Mouse (Mus musculus) thymus, adult 2 months (tissue): ENCODE data around the gene Rbm20.

Experiments used
- CTCF ChIP-seq: fragments of 200-500 bp; IDR thresholded peaks from 2 replicates; pipeline ENCODE4 v1.5.1; 2012; ENCODE audit warnings: mild to moderate bottlenecking, control low read depth, low read length, moderate library complexity, borderline replicate concordance; ENCODE audit not compliant: control insufficient read depth, poor library complexity, insufficient read depth; ENCODE audit errors: extremely low read depth
- POLR2A ChIP-seq: fragments of 200-500 bp; IDR thresholded peaks from 2 replicates; pipeline ENCODE4 v1.6.1; 2012; ENCODE audit warnings: mild to moderate bottlenecking, low read length, control low read depth, moderate library complexity; ENCODE audit not compliant: control insufficient read depth, poor library complexity, insufficient read depth; ENCODE audit errors: extremely low read depth

- no peak for TF ChIP-seq CTCF
- TF ChIP-seq POLR2A = no peak
These were observed 20.4 kb downstream of the Rbm20 start for GRCm38 (mm10) chr19:53697376-53698126.
